Mouse (Mus musculus) intestine, postnatal 0 days (tissue): ENCODE results near the gene R3hdm4. TPM values are rescaled to one million over a fixed set of nuclear protein-coding genes. Genes with fewer than 3 reads are reported as not detected.
A peak's percentile ranks its signal among the peaks of the same experiment; 100 is the strongest.

Experiments
- ATAC-seq: fragments of 200-750 bp; cut with Nextera tagmentation; 2 replicates; pipeline ENCODE4 v1.8.0; 2017; ENCODE audit warnings: mild to moderate bottlenecking, moderate TSS enrichment, moderate library complexity
- H3K27ac ChIP-seq: fragments of 300-500 bp; sonication (generic); 2 replicates; pipeline ENCODE4 v1.5.1; 2014; ENCODE audit warnings: mild to moderate bottlenecking, low read depth, low read length, moderate library complexity
- H3K27me3 ChIP-seq: fragments of 300-500 bp; sonication (generic); replicated peaks from 2 replicates; pipeline ENCODE4 v1.6.1; 2014; ENCODE audit warnings: low read length, mixed read lengths; ENCODE audit not compliant: control insufficient read depth, insufficient read depth
- H3K36me3 ChIP-seq: fragments of 300-500 bp; sonication (generic); 2 replicates; pipeline ENCODE4 v1.6.1; 2014; ENCODE audit warnings: mild to moderate bottlenecking, moderate library complexity; ENCODE audit not compliant: control insufficient read depth, insufficient read depth
- H3K4me1 ChIP-seq: fragments of 300-500 bp; sonication (generic); replicated peaks from 2 replicates; pipeline ENCODE4 v1.6.1; 2014; ENCODE audit warnings: antibody characterized with exemption, low read length, mixed read lengths; ENCODE audit not compliant: control insufficient read depth, insufficient read depth
- H3K4me2 ChIP-seq: fragments of 300-500 bp; sonication (generic); replicated peaks from 2 replicates; pipeline ENCODE4 v1.6.1; 2014; ENCODE audit warnings: low read depth, mild to moderate bottlenecking, moderate library complexity
- H3K4me3 ChIP-seq: fragments of 300-500 bp; sonication (generic); 2 replicates; pipeline ENCODE4 v1.5.1; 2014; ENCODE audit warnings: low read depth, low read length
- H3K9ac ChIP-seq: fragments of 300-500 bp; sonication (generic); 2 replicates; pipeline ENCODE4 v1.6.1; 2014; ENCODE audit warnings: mild to moderate bottlenecking, low read depth, low read length
- H3K9me3 ChIP-seq: fragments of 300-500 bp; sonication (generic); 2 replicates; pipeline ENCODE4 v1.6.1; 2016; ENCODE audit warnings: mixed run types; ENCODE audit not compliant: control insufficient read depth
- CTCF ChIP-seq: sonication (generic); IDR thresholded peaks from 2 replicates; pipeline ENCODE4 v1.5.1; 2016; ENCODE audit warnings: low read depth, mild to moderate bottlenecking, control low read depth, antibody characterized with exemption, moderate library complexity
- WGBS: fragments of 180-500 bp; shearing (Covaris S2); extraction: QIAGEN DNeasy Blood & Tissue Kit; methylation state at CpG from one replicate; pipeline ENCODE4 v1.1.7; 2014; 5-methylcytosine and 5-hydroxymethylcytosine counted together
- microRNA-seq: library from miRNA; unstranded; fragments of <30 nt; microRNA quantifications from one replicate; pipeline ENCODE4, GENCODE M21; 2016
- polyA plus RNA-seq: library from polyadenylated mRNA; unstranded; fragments of >200 nt; fragmentation: Nextera tagmentation; extraction: Ambion mirVana; gene quantifications from 2 replicates; pipeline ENCODE4 v1.2.1, GENCODE M21; 2015

R3hdm4 gene
- polyA plus RNA-seq, 1 experiment from 2014 or later: 62.0 TPM

- Histone ChIP-seq H3K9me3 (no peaks in the 10 kb centered on the region), H3K4me2 (no peak overlapping the region), H3K4me3 (no peak overlapping the region), H3K27ac (peak overlapping the region; percentile 1; the same call in 1 of the 2 replicates), H3K9ac (no peak overlapping the region), H3K4me1 (no peaks in the 10 kb centered on the region), H3K36me3 (peaks cover 48% of the 10 kb centered on the region), H3K27me3 (no peaks in the 10 kb centered on the region)
- WGBS: 44% methylated on average over 10 of the region's 10 CpGs
- no peak for TF ChIP-seq CTCF
- ATAC-seq: peak; percentile 5; the same call in 1 of the 2 replicates
Observed at GRCm38 (mm10) chr10:79864351-79865188, 56.4 kb downstream of the R3hdm4 start.

GRCm38 (mm10) chr10:79862925-79863324 lies 58.1 kb downstream of the R3hdm4 start:
- peaks cover 59% of the 10 kb centered on the region for H3K36me3 ChIP-seq

GRCm38 (mm10) chr10:79862049-79862788 lies 58.8 kb downstream of the R3hdm4 start:
- Histone ChIP-seq H3K27ac (0 out of 2 replicates have a peak overlapping the region, but pooled peaks have one; percentile 36), H3K4me3 (no peak overlapping the region), H3K4me2 (no peak overlapping the region), H3K36me3 (peaks cover 63% of the 10 kb centered on the region), H3K9ac (no peak overlapping the region), H3K27me3 (no peaks in the 10 kb centered on the region), H3K9me3 (no peaks in the 10 kb centered on the region), H3K4me1 (no peaks in the 10 kb centered on the region)
- ATAC-seq: no peak
- WGBS: 80% methylated on average over 23 of the region's 23 CpGs
- no peak for TF ChIP-seq CTCF

More at GRCm38 (mm10) chr10:79862925-79863324, 58.1 kb downstream of the R3hdm4 start:
- Histone ChIP-seq H3K4me2 (no peak overlapping the region), H3K9me3 (no peaks in the 10 kb centered on the region), H3K9ac (no peak overlapping the region), H3K4me1 (no peaks in the 10 kb centered on the region), H3K4me3 (no peak overlapping the region), H3K27ac (no peak overlapping the region), H3K27me3 (no peaks in the 10 kb centered on the region)
- no peak for TF ChIP-seq CTCF
- no peak for ATAC-seq
- 57% methylated on average over 10 of the region's 10 CpGs for WGBS

GRCm38 (mm10) chr10:79861230-79862048 lies 59.6 kb downstream of the R3hdm4 start:
- Histone ChIP-seq H3K4me1 (0 out of 2 replicates have a peak, but pooled peaks cover 5% of the 10 kb centered on the region), H3K4me2 (no peak overlapping the region), H3K4me3 (no peak overlapping the region), H3K27ac (0 out of 2 replicates have a peak overlapping the region, but pooled peaks have one; percentile 36), H3K9ac (no peak overlapping the region), H3K36me3 (peaks cover 70% of the 10 kb centered on the region), H3K9me3 (no peaks in the 10 kb centered on the region), H3K27me3 (no peaks in the 10 kb centered on the region)
- no peak for ATAC-seq
- no peak for TF ChIP-seq CTCF
- WGBS: 59% methylated on average over 25 of the region's 25 CpGs

GRCm38 (mm10) chr10:79860079-79860911 lies 60.7 kb downstream of the R3hdm4 start:
- Histone ChIP-seq H3K4me2 (no peak overlapping the region), H3K9me3 (no peaks in the 10 kb centered on the region), H3K27me3 (no peaks in the 10 kb centered on the region), H3K4me3 (no peak overlapping the region), H3K9ac (no peak overlapping the region), H3K4me1 (0 out of 2 replicates have a peak, but pooled peaks cover 5% of the 10 kb centered on the region), H3K27ac (peak overlapping the region; percentile 22; the same call in 1 of the 2 replicates), H3K36me3 (peaks cover 72% of the 10 kb centered on the region)
- TF ChIP-seq CTCF: no peak
- WGBS: 84% methylated on average over 26 of the region's 26 CpGs
- ATAC-seq: no peak

Small RNA genes within 50 kb of the gene (microRNA-seq; reads per million reads assigned to microRNA genes)
- not detected for gene Mir6910

Other genes starting within 250 kb of the R3hdm4 start
- gene Cdc34, start 239.0 kb downstream of the R3hdm4 start, polyA plus RNA-seq: 88.0 and 89.6 TPM in 2 replicates
- gene Gzmm, start 232.2 kb downstream of the R3hdm4 start, polyA plus RNA-seq: 0.16 and 0.26 TPM in 2 replicates
- 888 and 937 TPM in 2 replicates for gene Bsg, start 216.7 kb downstream of the R3hdm4 start, polyA plus RNA-seq
- 0.38 and 0.43 TPM in 2 replicates for gene Hcn2, start 204.6 kb downstream of the R3hdm4 start, polyA plus RNA-seq
- gene Polrmt, start 174.6 kb downstream of the R3hdm4 start, polyA plus RNA-seq: 18.7 and 20.1 TPM in 2 replicates
- gene Fgf22, start 166.1 kb downstream of the R3hdm4 start, polyA plus RNA-seq: 0.13 TPM in 1 of 2 replicates, not detected in the other
- gene Rnf126, start 154.3 kb downstream of the R3hdm4 start, polyA plus RNA-seq: 41.2 and 43.5 TPM in 2 replicates
- 7.3 and 8.9 TPM in 2 replicates for gene Fstl3, start 143.9 kb downstream of the R3hdm4 start, polyA plus RNA-seq
- 0.07 TPM in 1 of 2 replicates, not detected in the other for gene Prss57, start 130.2 kb downstream of the R3hdm4 start, polyA plus RNA-seq
- 19.9 and 21.1 TPM in 2 replicates for gene Palm, start 127.6 kb downstream of the R3hdm4 start, polyA plus RNA-seq
- gene Misp, start 100.2 kb downstream of the R3hdm4 start, polyA plus RNA-seq: 254 and 255 TPM in 2 replicates
- gene Ptbp1, start 66.8 kb downstream of the R3hdm4 start, polyA plus RNA-seq: 86.9 and 92.2 TPM in 2 replicates
- gene Prtn3, start 46.7 kb downstream of the R3hdm4 start, polyA plus RNA-seq: 1.1 TPM in 2 replicates
- gene Plppr3, start 46.6 kb downstream of the R3hdm4 start, polyA plus RNA-seq: 6.2 and 7.2 TPM in 2 replicates
- not detected in 2 replicates for gene Elane, start 35.0 kb downstream of the R3hdm4 start, polyA plus RNA-seq
- gene Cfd, start 30.4 kb downstream of the R3hdm4 start, polyA plus RNA-seq: not detected in 2 replicates
- 17.0 and 17.8 TPM in 2 replicates for gene Med16, start 12.3 kb downstream of the R3hdm4 start, polyA plus RNA-seq
- gene Gm26602, start 10.4 kb downstream of the R3hdm4 start, polyA plus RNA-seq: 2.9 and 17.9 TPM in 2 replicates
- 0.21 and 0.47 TPM in 2 replicates for gene Kiss1r, start 4.2 kb downstream of the R3hdm4 start, polyA plus RNA-seq
- gene Arid3a, start 5.8 kb upstream of the R3hdm4 start, polyA plus RNA-seq: 8.7 and 13.2 TPM in 2 replicates
- gene Wdr18, start 38.9 kb upstream of the R3hdm4 start, polyA plus RNA-seq: 41.9 and 44.0 TPM in 2 replicates
- gene Grin3b, start 49.5 kb upstream of the R3hdm4 start, polyA plus RNA-seq: 0.08 and 0.17 TPM in 2 replicates
- gene Tmem259, start 63.1 kb upstream of the R3hdm4 start, polyA plus RNA-seq: 24.7 and 25.3 TPM in 2 replicates
- 109 and 117 TPM in 2 replicates for gene Cnn2, start 67.4 kb upstream of the R3hdm4 start, polyA plus RNA-seq
- 2.2 and 2.5 TPM in 2 replicates for gene Abca7, start 75.3 kb upstream of the R3hdm4 start, polyA plus RNA-seq
- 1.2 and 1.3 TPM in 2 replicates for gene Arhgap45, start 95.4 kb upstream of the R3hdm4 start, polyA plus RNA-seq
- 90.0 and 98.5 TPM in 2 replicates for gene Polr2e, start 118.6 kb upstream of the R3hdm4 start, polyA plus RNA-seq
- 1,519 and 1,523 TPM in 2 replicates for gene Gpx4, start 126.0 kb upstream of the R3hdm4 start, polyA plus RNA-seq
- 9.8 and 11.1 TPM in 2 replicates for gene Sbno2, start 184.4 kb upstream of the R3hdm4 start, polyA plus RNA-seq
- 11.7 and 12.4 TPM in 2 replicates for gene Stk11, start 194.6 kb upstream of the R3hdm4 start, polyA plus RNA-seq
- 1,009 and 1,013 TPM in 2 replicates for gene Atp5d, start 217.4 kb upstream of the R3hdm4 start, polyA plus RNA-seq
- gene Cbarp, start 219.6 kb upstream of the R3hdm4 start, polyA plus RNA-seq: 2.1 and 2.7 TPM in 2 replicates
- gene Midn, start 227.1 kb upstream of the R3hdm4 start, polyA plus RNA-seq: 18.1 and 19.5 TPM in 2 replicates
- gene Cirbp, start 244.8 kb upstream of the R3hdm4 start, polyA plus RNA-seq: 222 and 228 TPM in 2 replicates